Mouse (Mus musculus): ENCODE results near the gene Map3k14.

GRCm38 (mm10) chr11:103265856-103266255 is 1.4 kb downstream of the Map3k14 start:
- TF ChIP-seq EP300 (IDR thresholded peaks at IDR 0.05; ENCODE audit: low read depth): no peak
- no peak for TF ChIP-seq CTCF (IDR thresholded peaks at IDR 0.05; ENCODE audit: low read depth)
